Mouse (Mus musculus) E14TG2a.4 (cell line): ENCODE measurements around the gene Cox4i2.

Source experiments
- H3K27me3 ChIP-seq: 2 replicates; pipeline ENCODE4 v1.6.1; 2014; ENCODE audit warnings: low read length, control low read depth; ENCODE audit not compliant: insufficient read depth
- H3K36me3 ChIP-seq: 2 replicates; pipeline ENCODE4 v1.6.1; 2014; ENCODE audit warnings: low read length, control low read depth; ENCODE audit not compliant: insufficient read depth
- H3K4me1 ChIP-seq: replicated peaks from 2 replicates; pipeline ENCODE4 v1.6.1; 2014; ENCODE audit warnings: low read depth, low read length, control low read depth
- H3K4me3 ChIP-seq: replicated peaks from 2 replicates; pipeline ENCODE4 v1.5.1; 2014; ENCODE audit warnings: mild to moderate bottlenecking, low read length
- H3K9me3 ChIP-seq: 2 replicates; pipeline ENCODE4 v1.6.1; 2014; ENCODE audit warnings: low read length, control low read depth
- CTCF ChIP-seq: conservative IDR thresholded peaks from 2 replicates; pipeline ENCODE4 v1.5.1; 2014; ENCODE audit warnings: low read length
- NANOG ChIP-seq: IDR thresholded peaks from 2 replicates; pipeline ENCODE4 v1.6.1; 2014; ENCODE audit warnings: borderline replicate concordance, low read length, mixed read lengths
- POU5F1 ChIP-seq: IDR thresholded peaks from 2 replicates; pipeline ENCODE4 v1.6.1; 2014; ENCODE audit warnings: low read length, borderline replicate concordance

Cox4i2 gene

DNA sequence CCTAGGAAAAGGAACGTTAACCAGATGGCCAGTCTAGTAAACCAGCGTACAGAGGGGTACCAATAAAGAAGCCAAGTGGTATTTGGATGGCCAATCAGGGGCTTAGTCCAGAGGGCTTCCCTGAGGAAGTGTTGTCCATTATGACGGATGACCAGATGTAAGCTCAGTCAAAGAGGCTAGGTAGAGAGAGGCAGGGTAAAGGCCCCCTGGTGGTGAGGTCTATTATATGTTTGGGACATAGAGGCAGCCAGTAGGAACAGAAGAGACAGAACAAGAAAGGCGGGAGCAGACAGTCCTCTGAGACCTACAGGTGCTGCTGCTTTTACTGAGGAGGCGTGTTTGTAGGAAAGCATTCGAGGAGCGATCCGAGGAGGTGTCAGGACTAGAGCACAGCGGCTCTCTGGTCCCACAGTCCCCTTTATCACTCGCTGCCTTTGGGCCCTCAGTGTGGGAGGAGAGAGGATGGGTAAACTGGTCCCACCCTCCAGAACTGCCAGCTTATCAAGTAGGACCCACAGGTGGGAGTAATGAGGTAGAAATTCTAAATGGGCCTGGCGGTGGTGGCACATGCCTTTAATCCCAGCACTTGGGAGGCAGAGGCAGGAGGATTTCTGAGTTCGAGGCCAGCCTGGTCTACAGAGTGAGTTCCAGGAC, 13.8 kb downstream of the Cox4i2 start:
- TF ChIP-seq POU5F1 = no peak
- peak; percentile 68 for TF ChIP-seq CTCF
- no peak for TF ChIP-seq NANOG
- H3K36me3 ChIP-seq = no peaks in the 10 kb centered on the region
- H3K27me3 ChIP-seq = no peaks in the 10 kb centered on the region
- no peak overlapping the region for H3K4me3 ChIP-seq
- H3K9me3 ChIP-seq = no peaks in the 10 kb centered on the region
- peaks cover 89% of the 10 kb centered on the region for H3K4me1 ChIP-seq

DNA sequence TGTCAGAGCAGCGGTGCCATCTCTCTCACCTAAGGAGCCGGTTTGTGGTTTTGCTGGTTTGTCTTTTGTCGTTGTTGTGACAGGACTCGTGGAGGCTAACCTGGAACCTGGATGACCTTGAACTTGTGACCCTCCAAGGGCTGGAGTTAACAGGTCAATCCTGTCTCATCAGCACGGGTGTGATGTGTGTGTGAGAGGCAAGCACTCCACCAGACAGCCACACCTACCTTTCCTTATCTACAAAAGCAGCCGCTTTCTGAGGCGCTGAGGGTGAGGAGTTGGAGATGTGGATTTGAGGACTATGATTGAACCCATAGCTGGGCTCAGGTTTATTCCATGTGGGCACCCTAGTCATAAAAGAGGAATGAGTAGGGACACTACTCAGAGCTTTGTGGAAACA, 15.7 kb downstream of the Cox4i2 start:
- Histone ChIP-seq H3K4me3 (no peak overlapping the region), H3K36me3 (no peaks in the 10 kb centered on the region), H3K4me1 (peaks cover 86% of the 10 kb centered on the region), H3K27me3 (no peaks in the 10 kb centered on the region), H3K9me3 (no peaks in the 10 kb centered on the region)
- TF ChIP-seq CTCF (no peak), NANOG (peak; percentile 51; the same call in 1 of the 2 replicates), POU5F1 (no peak)

DNA sequence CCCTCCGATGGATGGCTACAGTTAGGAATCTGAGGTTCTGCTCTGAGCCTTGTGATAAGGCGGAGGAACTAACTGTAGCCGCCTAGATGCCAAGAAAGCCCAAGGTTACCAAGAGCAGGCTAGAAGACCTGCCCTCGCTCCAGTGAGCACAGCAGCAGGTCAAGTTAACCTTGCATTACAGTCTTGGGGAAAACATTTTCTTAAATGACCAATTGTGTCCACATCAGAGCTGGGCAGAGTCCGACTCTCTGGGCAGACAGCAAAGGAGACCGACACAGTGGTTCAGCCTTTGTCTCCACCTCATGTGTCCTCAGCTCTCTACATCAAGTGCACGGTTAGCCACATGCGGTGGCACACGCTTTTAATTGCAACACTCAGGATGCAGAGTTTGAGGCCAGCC, 17.6 kb downstream of the Cox4i2 start:
- H3K27me3 ChIP-seq = no peaks in the 10 kb centered on the region
- H3K4me1 ChIP-seq = peaks cover 78% of the 10 kb centered on the region
- no peaks in the 10 kb centered on the region for H3K9me3 ChIP-seq
- H3K4me3 ChIP-seq = no peak overlapping the region
- TF ChIP-seq POU5F1 (no peak), NANOG (no peak), CTCF (no peak)
- no peaks in the 10 kb centered on the region for H3K36me3 ChIP-seq

DNA sequence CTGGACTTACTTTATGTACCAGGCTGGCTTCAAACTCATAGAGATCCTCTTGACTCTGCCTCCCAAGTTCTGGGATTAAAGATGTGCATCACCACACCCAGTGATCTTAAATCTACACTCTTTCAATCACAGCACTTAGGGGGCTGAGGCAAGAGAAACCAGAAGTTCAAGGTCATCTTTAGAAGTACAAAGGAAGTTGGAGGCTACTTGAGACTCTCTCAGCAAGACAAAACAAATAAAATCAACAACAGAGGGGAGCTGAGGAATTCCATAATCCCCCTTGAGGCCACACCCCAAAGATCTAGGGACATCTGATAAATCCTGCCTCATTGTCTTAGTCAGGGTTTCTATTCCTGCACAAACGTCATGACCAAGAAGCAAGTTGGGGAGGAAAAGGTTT, 18.3 kb downstream of the Cox4i2 start:
- TF ChIP-seq CTCF (no peak), POU5F1 (no peak), NANOG (peak; percentile 82)
- peaks cover 77% of the 10 kb centered on the region for H3K4me1 ChIP-seq

DNA sequence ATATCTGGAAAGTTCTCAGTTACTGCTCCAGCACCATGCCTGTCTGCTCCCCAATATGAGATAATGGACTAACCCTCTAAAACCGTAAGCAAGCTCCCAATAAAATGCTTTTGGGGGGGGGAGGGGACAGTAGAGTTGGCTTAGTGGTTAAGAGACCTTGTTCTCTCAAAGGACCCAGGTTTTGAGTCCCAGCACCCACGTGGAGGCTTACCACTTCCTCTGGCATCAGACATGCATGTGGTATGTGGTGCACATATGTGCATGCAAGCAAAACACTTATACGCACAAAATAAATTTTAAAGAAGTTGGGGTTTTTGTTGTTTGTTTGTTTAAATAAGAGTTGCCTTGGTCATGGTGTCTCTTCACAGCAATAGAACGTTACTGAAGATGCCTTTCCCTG, 21.4 kb downstream of the Cox4i2 start:
- H3K27me3 ChIP-seq = no peaks in the 10 kb centered on the region
- no peaks in the 10 kb centered on the region for H3K9me3 ChIP-seq
- H3K4me1 ChIP-seq = peaks cover 67% of the 10 kb centered on the region
- H3K4me3 ChIP-seq = no peak overlapping the region
- peaks cover 9% of the 10 kb centered on the region for H3K36me3 ChIP-seq
- no peak for TF ChIP-seq POU5F1
- no peak for TF ChIP-seq CTCF

More for the DNA sequence above, 18.3 kb downstream of the Cox4i2 start:
- Histone ChIP-seq H3K9me3 (no peaks in the 10 kb centered on the region), H3K4me3 (no peak overlapping the region), H3K27me3 (no peaks in the 10 kb centered on the region), H3K36me3 (no peaks in the 10 kb centered on the region)

- H3K4me3 ChIP-seq = no peak overlapping the region
- no peaks in the 10 kb centered on the region for H3K9me3 ChIP-seq
- TF ChIP-seq CTCF (no peak), POU5F1 (no peak), NANOG (no peak)
- no peaks in the 10 kb centered on the region for H3K27me3 ChIP-seq
- H3K4me1 ChIP-seq = peaks cover 67% of the 10 kb centered on the region
- H3K36me3 ChIP-seq = peaks cover 16% of the 10 kb centered on the region
These were observed 22.0 kb downstream of the Cox4i2 start for GRCm38 (mm10) chr2:152776019-152776418.

DNA sequence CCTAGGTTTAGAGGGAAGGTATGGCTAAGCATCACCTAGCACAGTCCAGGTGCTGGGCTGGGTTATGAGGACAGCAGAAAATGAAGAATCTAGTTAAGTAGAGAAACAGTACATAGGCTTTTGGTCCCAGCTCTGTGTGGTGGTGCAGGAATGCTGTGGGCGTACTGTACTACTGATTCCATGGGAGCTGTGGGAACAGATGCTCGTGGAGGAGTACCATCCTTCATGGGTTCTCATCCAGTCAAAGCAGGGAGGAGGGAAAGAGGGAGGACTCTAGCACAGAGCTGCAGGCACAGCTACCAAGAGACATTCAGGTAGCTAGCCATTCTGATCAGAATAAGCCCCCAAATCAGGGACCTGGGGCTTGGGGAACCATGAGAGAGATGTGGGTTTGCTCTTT, 22.5 kb downstream of the Cox4i2 start:
- H3K4me1 ChIP-seq = peaks cover 67% of the 10 kb centered on the region
- TF ChIP-seq CTCF (no peak), NANOG (no peak), POU5F1 (no peak)
- no peaks in the 10 kb centered on the region for H3K9me3 ChIP-seq
- H3K36me3 ChIP-seq = peaks cover 20% of the 10 kb centered on the region
- no peak overlapping the region for H3K4me3 ChIP-seq
- no peaks in the 10 kb centered on the region for H3K27me3 ChIP-seq

- H3K27me3 ChIP-seq = no peaks in the 10 kb centered on the region
- no peak for TF ChIP-seq NANOG
- no peak for TF ChIP-seq POU5F1
- no peak for TF ChIP-seq CTCF
- no peaks in the 10 kb centered on the region for H3K9me3 ChIP-seq
These were observed 23.1 kb downstream of the Cox4i2 start for GRCm38 (mm10) chr2:152777081-152777480.

GRCm38 (mm10) chr2:152780466-152780865, 26.5 kb downstream of the Cox4i2 start:
- Histone ChIP-seq H3K36me3 (peaks cover 50% of the 10 kb centered on the region), H3K9me3 (no peaks in the 10 kb centered on the region), H3K4me1 (peaks cover 53% of the 10 kb centered on the region), H3K27me3 (no peaks in the 10 kb centered on the region), H3K4me3 (no peak overlapping the region)
- no peak for TF ChIP-seq POU5F1
- TF ChIP-seq CTCF = no peak
- no peak for TF ChIP-seq NANOG

More at GRCm38 (mm10) chr2:152777081-152777480, 23.1 kb downstream of the Cox4i2 start:
- Histone ChIP-seq H3K36me3 (peaks cover 27% of the 10 kb centered on the region), H3K4me1 (peaks cover 67% of the 10 kb centered on the region), H3K4me3 (no peak overlapping the region)
